Mouse (Mus musculus) liver, adult 2 months (tissue): ENCODE results near the gene Per3. TPM values are rescaled to one million over a fixed set of nuclear protein-coding genes. Genes with fewer than 3 reads are reported as not detected.

Experiments
- DNase-seq: peaks from one replicate; pipeline ENCODE4 v3.0.0-alpha.2; 2011; ENCODE audit warnings: low read depth, low spot score; ENCODE audit errors: extremely low read depth
- H3K27ac ChIP-seq: fragments of 200-500 bp; replicated peaks from 2 replicates; pipeline ENCODE4 v1.5.1; 2012; ENCODE audit warnings: low read depth, mild to moderate bottlenecking, control low read depth, inconsistent platforms, low read length; ENCODE audit not compliant: insufficient read depth
- H3K27me3 ChIP-seq: fragments of 200-500 bp; 2 replicates; pipeline ENCODE4 v1.6.1; 2012; ENCODE audit warnings: mild to moderate bottlenecking, moderate library complexity, low read length, inconsistent platforms; ENCODE audit not compliant: control insufficient read depth, insufficient read depth
- H3K36me3 ChIP-seq: fragments of 200-500 bp; 2 replicates; pipeline ENCODE4 v1.6.1; 2012; ENCODE audit warnings: low read length, inconsistent platforms; ENCODE audit not compliant: control insufficient read depth, insufficient read depth
- H3K4me1 ChIP-seq: fragments of 200-500 bp; 2 replicates; pipeline ENCODE4 v1.6.1; 2011; ENCODE audit warnings: low read length; ENCODE audit not compliant: control insufficient read depth, insufficient read depth
- H3K4me3 ChIP-seq: fragments of 200-500 bp; 2 replicates; pipeline ENCODE4 v1.5.1; 2011; ENCODE audit warnings: low read depth, mild to moderate bottlenecking, control low read depth, low read length, moderate library complexity; ENCODE audit not compliant: insufficient read depth
- H3K79me2 ChIP-seq: fragments of 200-500 bp; 2 replicates; pipeline ENCODE4 v1.6.1; 2012; ENCODE audit warnings: inconsistent platforms, mild to moderate bottlenecking, low read length, moderate library complexity; ENCODE audit not compliant: control insufficient read depth, insufficient read depth
- H3K9ac ChIP-seq: fragments of 200-500 bp; 2 replicates; pipeline ENCODE4 v1.6.1; 2012; ENCODE audit warnings: low read depth, mild to moderate bottlenecking, control low read depth, inconsistent platforms, low read length
- CTCF ChIP-seq: fragments of 200-500 bp; IDR thresholded peaks from 2 replicates; pipeline ENCODE4 v1.5.1; 2011; ENCODE audit warnings: low read depth, low read length, control low read depth
- POLR2A ChIP-seq: fragments of 200-500 bp; IDR thresholded peaks from 2 replicates; pipeline ENCODE4 v1.6.1; 2011; ENCODE audit warnings: low read length, control low read depth; ENCODE audit not compliant: insufficient read depth; ENCODE audit errors: extremely low read depth
- WGBS: fragments of 180-500 bp; shearing (Covaris S2); methylation state at CpG from one replicate; pipeline ENCODE4 v1.1.7; 2018; 5-methylcytosine and 5-hydroxymethylcytosine counted together
- polyA plus RNA-seq: library from polyadenylated mRNA; depleted of rRNA; stranded (reverse); fragments of >200 nt; gene quantifications from 2 replicates; pipeline ENCODE4 v1.2.3, GENCODE M21; 2012
- total RNA-seq: library from RNA; depleted of rRNA; stranded (reverse); fragments of >200 nt; gene quantifications from 2 replicates; pipeline ENCODE4 v1.2.3, GENCODE M21; 2014

Gene Per3
- total and polyA plus RNA-seq, 2 experiments: 4.0 to 28.9 TPM

- Histone ChIP-seq H3K79me2 (no peaks in the 10 kb centered on the region), H3K4me3 (no peak within 1 kb of the TSS), H3K36me3 (no peaks in the 10 kb centered on the region), H3K27ac (no peak within 1 kb of the TSS), H3K9ac (no peak within 1 kb of the TSS), H3K4me1 (no peaks in the 10 kb centered on the region), H3K27me3 (no peaks in the 10 kb centered on the region)
- DNase-seq: no peak
- 82% methylated on average over 7 of the region's 7 CpGs for WGBS
- TF ChIP-seq CTCF: no peak
- no peak for TF ChIP-seq POLR2A
Measured at GRCm38 (mm10) chr4:150996797-150997196, 47.7 kb downstream of the Per3 start, which contains the start of gene Uts2. TSS of gene Uts2 (plus strand) at chr4:150997097.

GRCm38 (mm10) chr4:150990148-150990547 lies 54.3 kb downstream of the Per3 start:
- H3K79me2 ChIP-seq: no peaks in the 10 kb centered on the region
- 53% methylated on average over 6 of the region's 6 CpGs for WGBS
- no peaks in the 10 kb centered on the region for H3K27me3 ChIP-seq
- no peak overlapping the region for H3K27ac ChIP-seq
- TF ChIP-seq CTCF: peak; percentile 56
- TF ChIP-seq POLR2A: no peak
- no peak for DNase-seq
- H3K36me3 ChIP-seq: no peaks in the 10 kb centered on the region
- no peaks in the 10 kb centered on the region for H3K4me1 ChIP-seq
- H3K4me3 ChIP-seq: no peak overlapping the region
- H3K9ac ChIP-seq: no peak overlapping the region

DNA sequence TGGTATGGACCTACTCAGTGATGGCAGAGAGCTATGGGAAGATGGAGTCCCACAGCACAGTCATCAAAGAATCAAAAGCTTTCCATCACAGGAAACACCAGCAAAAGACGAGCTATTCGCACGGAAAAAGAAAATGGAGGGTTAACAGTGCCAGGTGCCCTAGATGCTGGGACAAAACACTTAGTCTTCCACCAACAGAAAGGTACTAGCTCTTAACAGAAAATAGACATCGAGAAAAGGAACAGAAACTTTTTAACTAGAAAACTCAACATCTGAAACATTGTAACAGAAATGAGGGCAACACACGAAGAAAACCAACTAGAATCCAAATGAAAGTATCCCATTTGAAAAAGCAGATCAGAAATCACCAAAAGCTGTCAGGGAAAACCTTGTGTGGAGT lies 64.3 kb downstream of the Per3 start:
- TF ChIP-seq CTCF (no peak), POLR2A (no peak)
- no peaks in the 10 kb centered on the region for H3K27me3 ChIP-seq
- H3K36me3 ChIP-seq: no peaks in the 10 kb centered on the region
- DNase-seq: no peak
- H3K9ac ChIP-seq: no peak overlapping the region
- no peaks in the 10 kb centered on the region for H3K79me2 ChIP-seq
- H3K27ac ChIP-seq: no peak overlapping the region
- H3K4me3 ChIP-seq: no peak overlapping the region
- WGBS: 89% methylated on average over 5 of the region's 5 CpGs
- no peaks in the 10 kb centered on the region for H3K4me1 ChIP-seq

DNA sequence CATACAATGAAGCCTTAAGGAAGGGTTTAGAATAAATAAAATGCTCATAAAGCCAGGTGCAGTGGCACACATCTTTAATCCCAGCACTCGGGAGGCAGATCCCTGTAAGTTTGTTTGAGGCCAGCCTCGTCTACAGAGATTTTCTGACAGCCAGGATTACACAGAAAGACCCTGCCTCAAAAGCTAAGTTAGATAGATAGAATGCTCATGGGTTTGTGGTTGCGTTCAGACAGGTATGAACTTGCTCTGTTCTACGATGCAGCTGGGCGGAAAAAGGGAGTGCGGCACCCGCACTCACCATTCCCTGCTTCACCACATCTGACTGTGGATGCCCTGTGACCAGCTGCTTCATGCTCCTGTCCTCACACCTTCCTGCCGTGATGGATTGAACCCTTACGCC lies 65.0 kb downstream of the Per3 start:
- 85% methylated on average over 9 of the region's 9 CpGs for WGBS

DNA sequence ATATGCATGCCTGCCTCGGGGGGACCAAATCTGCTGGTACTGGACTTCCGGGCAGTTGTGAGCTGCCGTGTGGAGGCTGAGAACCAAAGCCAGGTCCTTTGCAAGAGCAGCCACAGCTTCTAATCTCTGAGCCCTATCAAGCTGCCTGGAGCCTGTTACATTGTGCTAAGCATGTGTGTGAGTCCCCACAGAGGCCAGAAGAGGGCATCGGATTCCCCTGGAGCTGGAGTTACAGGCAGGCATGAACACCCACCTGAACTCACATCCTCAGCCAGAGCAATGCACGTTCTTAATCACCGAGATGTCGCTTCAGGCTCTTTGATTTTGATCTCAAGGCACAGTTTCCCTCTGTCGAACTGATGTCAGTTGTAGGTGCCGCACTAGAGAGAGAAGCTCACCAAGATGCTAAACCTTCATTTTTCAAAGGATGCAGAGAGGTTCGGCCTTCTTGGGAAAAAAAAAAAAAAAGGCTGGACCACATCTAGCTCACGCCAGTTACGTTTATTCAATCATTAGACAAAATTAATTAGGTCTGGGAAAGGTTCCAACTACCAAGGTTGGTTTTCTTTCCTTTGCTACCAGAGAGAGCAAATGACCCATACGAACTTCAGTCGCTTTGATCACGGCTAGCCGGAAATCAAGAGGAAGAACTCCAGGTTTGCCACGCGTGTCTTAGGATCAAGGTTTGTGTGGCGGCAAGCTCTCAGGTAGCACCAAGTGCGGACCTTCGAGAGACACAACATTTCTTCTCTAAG lies 66.1 kb downstream of the Per3 start:
- H3K79me2 ChIP-seq: no peaks in the 10 kb centered on the region
- WGBS: 90% methylated on average over 21 of the region's 21 CpGs
- no peak for DNase-seq
- H3K4me1 ChIP-seq: no peaks in the 10 kb centered on the region
- no peaks in the 10 kb centered on the region for H3K36me3 ChIP-seq
- no peak for TF ChIP-seq CTCF
- no peak for TF ChIP-seq POLR2A
- no peak overlapping the region for H3K27ac ChIP-seq
- no peaks in the 10 kb centered on the region for H3K27me3 ChIP-seq
- no peak overlapping the region for H3K4me3 ChIP-seq
- H3K9ac ChIP-seq: no peak overlapping the region

More for the DNA sequence above, 65.0 kb downstream of the Per3 start:
- Histone ChIP-seq H3K4me1 (no peaks in the 10 kb centered on the region), H3K36me3 (no peaks in the 10 kb centered on the region), H3K27ac (no peak overlapping the region), H3K9ac (no peak overlapping the region), H3K27me3 (no peaks in the 10 kb centered on the region), H3K4me3 (no peak overlapping the region), H3K79me2 (no peaks in the 10 kb centered on the region)
- no peak for DNase-seq
- TF ChIP-seq CTCF (no peak), POLR2A (no peak)

- Histone ChIP-seq H3K27me3 (no peaks in the 10 kb centered on the region), H3K36me3 (no peaks in the 10 kb centered on the region), H3K27ac (no peak overlapping the region), H3K79me2 (no peaks in the 10 kb centered on the region), H3K4me3 (no peak overlapping the region), H3K9ac (no peak overlapping the region), H3K4me1 (no peaks in the 10 kb centered on the region)
- no peak for DNase-seq
- TF ChIP-seq CTCF (no peak), POLR2A (no peak)
- WGBS: 41% methylated on average over 1 of the region's 1 CpGs
Measured at GRCm38 (mm10) chr4:150975145-150975544, 69.3 kb downstream of the Per3 start.
